Mouse (Mus musculus): Measurements from ENCODE around the gene E2f3. TPM values are rescaled to one million over a fixed set of nuclear protein-coding genes. Genes with fewer than 3 reads are reported as not detected.

Gene E2f3
- total RNA-seq, 4 experiments from 2014 or later: 24.1 to 27.6 (median 25.0) TPM

- no peak for DNase-seq (ENCODE audit: low spot score in 2 of 2)
Measured at GRCm38 (mm10) chr13:29926168-29926567, 59.7 kb downstream of the E2f3 start.

GRCm38 (mm10) chr13:29919841-29920240 is 66.0 kb downstream of the E2f3 start:
- no peak for DNase-seq (ENCODE audit: low spot score in 2 of 2)

GRCm38 (mm10) chr13:29916561-29916960 is 69.3 kb downstream of the E2f3 start:
- DNase-seq (ENCODE audit: low spot score in 2 of 2): no peak

GRCm38 (mm10) chr13:29913606-29914005 is 72.3 kb downstream of the E2f3 start:
- no peak for DNase-seq (ENCODE audit: low spot score in 2 of 2)

- DNase-seq (ENCODE audit: low spot score in 2 of 2): no peak
Measured at GRCm38 (mm10) chr13:29913061-29913460, 72.8 kb downstream of the E2f3 start.

GRCm38 (mm10) chr13:29912251-29912650 is 73.6 kb downstream of the E2f3 start:
- DNase-seq (ENCODE audit: low spot score in 2 of 2): no peak

- DNase-seq (ENCODE audit: low spot score in 2 of 2): no peak
Measured at GRCm38 (mm10) chr13:29911141-29911540, 74.7 kb downstream of the E2f3 start.

GRCm38 (mm10) chr13:29908431-29908830 is 77.4 kb downstream of the E2f3 start:
- no peak for DNase-seq (ENCODE audit: low spot score in 2 of 2)

- DNase-seq (ENCODE audit: low spot score in 2 of 2): no peak
Measured at GRCm38 (mm10) chr13:29907995-29908394, 77.9 kb downstream of the E2f3 start.

GRCm38 (mm10) chr13:29906734-29907133 is 79.1 kb downstream of the E2f3 start:
- DNase-seq (ENCODE audit: low spot score in 2 of 2): no peak

- no peak for DNase-seq (ENCODE audit: low spot score in 2 of 2)
Measured at GRCm38 (mm10) chr13:29903341-29903740, 82.5 kb downstream of the E2f3 start.

GRCm38 (mm10) chr13:29902676-29903075 is 83.2 kb downstream of the E2f3 start:
- DNase-seq (ENCODE audit: low spot score in 2 of 2): no peak

- no peak for DNase-seq (ENCODE audit: low spot score in 2 of 2)
Measured at GRCm38 (mm10) chr13:29901641-29902040, 84.2 kb downstream of the E2f3 start.

GRCm38 (mm10) chr13:29866780-29867179 is 119.1 kb downstream of the E2f3 start:
- DNase-seq (ENCODE audit: low spot score in 2 of 2): no peak

- no peak for DNase-seq (ENCODE audit: low spot score in 2 of 2)
Measured at GRCm38 (mm10) chr13:29864331-29864730, 121.5 kb downstream of the E2f3 start.

- DNase-seq (ENCODE audit: low spot score in 2 of 2): no peak
Measured at GRCm38 (mm10) chr13:29860087-29860486, 125.8 kb downstream of the E2f3 start.

- DNase-seq (ENCODE audit: low spot score in 2 of 2): peak; percentile 5 to 19
Measured at GRCm38 (mm10) chr13:29857436-29857835, 128.4 kb downstream of the E2f3 start.

Other genes with a start within 250 kb of the E2f3 start
- 10 to 100 TPM; 28.2 to 31.9 (median 29.1) TPM for gene Cdkal1, start 130.4 kb downstream of the E2f3 start, total RNA-seq (2022)
- gene Mboat1, start 150.4 kb upstream of the E2f3 start, total RNA-seq (2022): 1 to 10 TPM; 1.5 to 2.9 (median 2.6) TPM